Mouse (Mus musculus): ENCODE results near the gene 1700021F07Rik.

1700021F07Rik gene

GRCm38 (mm10) chr2:173564179-173564578 lies 41.8 kb downstream of the 1700021F07Rik start:
- DNase-seq: peak; percentile 60
